Mouse (Mus musculus) forelimb bud, embryonic 11.5 days (tissue): Measurements from ENCODE around the gene R3hcc1l.
A peak's percentile ranks its signal among the peaks of the same experiment; 100 is the strongest.

Source experiments
- DNase-seq: peaks from one replicate; pipeline ENCODE4 v3.0.0-alpha.2; 2012; ENCODE audit warnings: low read depth, low spot score

R3hcc1l gene

GRCm38 (mm10) chr19:42518620-42519310 is at the start of gene R3hcc1l:
Gene R3hcc1l (plus strand): TSS chr19:42518759.
- DNase-seq, result peak; percentile 89

DNA sequence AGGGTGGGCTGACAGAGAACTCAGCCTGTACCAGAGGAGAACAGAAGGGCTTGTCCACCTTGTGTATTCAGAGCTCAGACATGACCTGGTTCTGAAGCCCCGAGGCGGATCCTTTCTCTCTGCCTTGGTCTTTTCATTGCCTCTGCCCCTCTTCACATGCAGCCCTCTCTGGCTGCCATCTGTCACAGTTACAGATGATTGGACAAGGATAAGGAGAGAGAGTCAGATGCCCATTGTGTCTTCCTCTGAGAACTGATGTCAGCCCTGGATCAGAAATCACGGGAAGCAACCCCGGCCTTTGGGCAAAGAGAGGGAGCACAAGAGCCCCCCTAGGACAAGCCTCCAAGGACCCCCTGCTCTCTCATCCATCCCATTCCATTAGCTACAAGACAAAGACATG is 47.0 kb upstream of the R3hcc1l start:
- no peak for DNase-seq

- peak; percentile 60 for DNase-seq
Observed at GRCm38 (mm10) chr19:42472831-42473230, 45.7 kb upstream of the R3hcc1l start.

DNA sequence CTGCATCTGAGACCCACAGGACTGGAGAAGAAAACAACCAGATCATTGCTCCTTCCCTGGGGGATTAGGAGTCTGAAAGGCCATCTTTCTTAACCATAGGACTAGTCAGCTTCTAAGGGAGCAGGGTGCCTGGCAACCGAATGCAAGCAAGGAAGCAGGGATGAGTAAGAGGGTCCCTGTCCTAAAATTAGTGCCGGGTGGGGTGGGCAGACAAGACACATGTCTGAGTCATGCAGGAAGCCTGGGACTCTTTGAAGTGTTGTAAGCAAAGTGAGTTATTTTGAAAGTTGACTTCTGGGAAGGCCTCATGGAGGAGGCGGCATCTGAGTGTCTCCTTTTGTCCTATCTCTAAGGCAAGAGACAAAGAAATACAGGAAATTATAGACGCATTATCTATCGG is 40.8 kb upstream of the R3hcc1l start:
- no peak for DNase-seq

DNA sequence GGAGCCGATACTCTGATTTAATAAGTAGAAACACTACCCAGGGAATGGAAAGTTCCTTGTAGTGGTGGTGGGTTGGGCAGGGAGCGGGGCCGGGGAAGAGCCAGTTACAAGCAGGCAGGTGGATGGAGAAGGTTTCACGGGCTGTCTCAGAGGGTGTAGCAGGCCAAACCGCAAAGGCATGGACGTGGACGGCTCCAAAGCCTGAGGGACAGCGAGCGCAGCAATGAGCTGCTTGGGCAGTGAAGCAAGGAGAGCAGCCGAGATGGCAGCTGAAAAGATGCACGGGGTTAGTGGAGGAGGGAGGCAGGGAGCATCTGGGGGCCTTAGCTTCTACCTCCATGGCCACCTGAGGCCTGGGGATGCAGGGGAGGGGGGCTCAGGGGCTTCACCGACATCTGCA is 40.3 kb upstream of the R3hcc1l start:
- DNase-seq, result no peak

- DNase-seq, result no peak
Observed at GRCm38 (mm10) chr19:42485443-42485842, 33.1 kb upstream of the R3hcc1l start.

DNA sequence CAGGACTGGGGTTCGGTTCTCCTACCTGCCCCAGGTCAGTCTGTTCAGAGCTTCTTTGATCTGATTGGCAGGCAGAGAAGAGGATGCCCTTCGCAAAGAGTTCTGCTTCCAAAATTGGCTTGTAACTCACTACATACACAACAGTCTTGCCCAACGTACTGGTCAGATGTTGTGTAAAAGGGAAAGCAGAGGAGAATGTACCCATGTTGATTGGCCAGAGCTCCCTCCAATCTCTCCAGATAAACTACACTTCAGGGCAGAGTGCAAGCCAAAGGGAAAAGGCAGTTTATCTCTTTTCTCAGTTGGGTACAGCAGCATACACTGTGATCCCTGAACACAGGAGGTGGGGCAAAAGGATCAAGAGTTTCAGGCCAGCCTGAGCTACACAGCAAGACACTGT is 31.3 kb upstream of the R3hcc1l start:
- DNase-seq, result no peak

- no peak for DNase-seq
Observed at GRCm38 (mm10) chr19:42493257-42493917, 25.2 kb upstream of the R3hcc1l start.

- no peak for DNase-seq
Observed at GRCm38 (mm10) chr19:42504156-42504555, 14.4 kb upstream of the R3hcc1l start.

DNA sequence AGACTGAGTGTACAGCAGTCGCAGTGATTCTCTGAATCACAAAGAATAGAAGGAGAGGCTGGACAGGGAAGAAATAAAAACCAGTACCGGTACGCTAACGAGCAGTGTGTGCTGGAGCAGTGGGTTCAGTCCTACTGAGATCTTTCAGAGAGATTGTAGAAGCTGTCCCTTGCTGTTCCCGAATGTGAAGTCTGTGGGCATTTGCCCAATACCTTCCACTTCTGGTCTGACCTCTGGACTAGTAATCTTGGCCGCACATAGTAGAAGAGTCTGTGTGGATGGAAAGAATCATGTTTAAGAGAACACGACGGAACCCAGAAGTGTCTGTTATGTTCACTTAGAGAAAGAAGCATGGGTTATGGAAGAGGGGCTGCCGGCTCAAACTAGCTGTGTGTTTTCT is 8.9 kb upstream of the R3hcc1l start:
- DNase-seq, result no peak

GRCm38 (mm10) chr19:42510276-42511171 is 8.0 kb upstream of the R3hcc1l start:
- no peak for DNase-seq

DNA sequence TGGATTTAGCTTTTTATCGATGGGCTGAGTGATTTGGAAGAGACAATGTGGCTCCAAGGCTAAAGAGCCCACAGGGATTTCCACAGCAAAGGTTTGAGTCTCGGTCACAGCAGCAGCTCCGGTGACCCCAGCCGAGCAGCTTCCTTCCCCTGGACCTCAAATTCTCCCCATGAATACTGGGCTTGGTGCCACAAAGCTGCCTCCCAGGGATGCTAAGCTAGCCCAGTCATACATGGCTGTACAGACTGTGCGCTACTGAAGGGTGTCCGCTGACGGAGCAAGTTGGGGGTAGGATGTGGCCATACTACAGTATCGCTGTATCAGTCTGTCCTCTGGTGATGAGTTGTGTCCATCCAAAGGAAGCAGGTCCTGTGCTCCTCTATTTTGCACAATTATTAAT is 2.9 kb upstream of the R3hcc1l start:
- DNase-seq, result no peak

DNA sequence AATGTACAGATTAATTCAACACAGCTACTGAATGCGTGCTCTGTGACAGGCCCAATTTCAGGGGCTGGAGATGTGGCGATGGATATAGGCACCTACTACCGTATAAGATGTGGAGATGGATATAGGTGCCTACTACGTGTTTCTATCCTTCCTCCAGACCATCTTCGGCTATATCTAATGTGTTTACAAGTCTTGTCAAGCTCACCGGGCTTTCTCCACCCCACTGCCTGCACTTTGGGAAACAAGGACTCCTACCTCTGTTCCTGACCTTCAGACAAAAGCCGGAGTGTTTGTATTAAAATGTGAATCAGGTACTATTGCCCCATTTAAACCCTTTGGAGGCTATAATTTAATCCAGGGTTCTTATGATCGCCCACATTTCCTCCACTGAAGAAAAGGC is 2.4 kb upstream of the R3hcc1l start:
- DNase-seq, result no peak

GRCm38 (mm10) chr19:42517957-42518619 is 471 bp upstream of the R3hcc1l start:
- DNase-seq, result no peak

DNA sequence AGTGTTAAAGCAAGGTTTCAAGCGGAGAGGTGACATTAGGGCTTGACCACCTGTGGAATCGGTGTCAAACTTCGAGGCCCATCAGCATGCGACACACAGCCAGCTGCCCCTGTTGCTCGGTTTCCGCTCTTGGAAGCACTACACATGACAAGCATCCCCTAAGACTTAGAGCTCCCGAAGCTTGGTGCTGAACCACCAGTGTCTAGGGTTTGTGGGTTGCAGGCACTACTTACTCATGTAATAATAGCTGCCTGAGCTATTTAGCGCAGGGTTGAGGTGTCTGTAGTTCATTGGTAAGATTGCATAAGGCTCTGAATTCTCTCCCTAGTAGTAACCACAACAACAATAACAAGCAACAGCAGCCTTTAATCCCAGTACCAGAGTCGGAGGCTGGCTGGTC is 1.2 kb downstream of the R3hcc1l start:
- no peak for DNase-seq

DNA sequence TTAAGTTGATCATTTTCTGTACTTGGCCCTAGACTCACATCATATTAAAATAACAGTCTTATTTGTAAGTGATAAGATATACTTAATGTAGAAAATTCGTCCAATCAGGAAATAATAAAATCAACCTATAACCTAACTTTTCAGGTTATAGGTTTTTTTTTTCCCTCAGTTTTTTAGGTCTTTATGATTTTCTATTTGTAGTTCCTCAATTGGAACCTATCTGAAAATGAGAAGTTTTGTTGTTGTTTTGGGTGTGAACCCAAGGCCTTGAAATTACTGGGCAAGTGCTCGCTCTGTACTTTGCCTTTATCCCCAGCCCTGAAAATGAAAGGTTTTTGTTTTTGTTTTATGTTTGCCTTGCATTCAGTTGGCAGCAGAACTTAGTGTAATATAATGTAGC is 6.1 kb downstream of the R3hcc1l start:
- no peak for DNase-seq

GRCm38 (mm10) chr19:42529992-42530437 is 11.5 kb downstream of the R3hcc1l start:
- DNase-seq, result no peak

- DNase-seq, result no peak
Observed at GRCm38 (mm10) chr19:42534427-42534826, 15.9 kb downstream of the R3hcc1l start.

DNA sequence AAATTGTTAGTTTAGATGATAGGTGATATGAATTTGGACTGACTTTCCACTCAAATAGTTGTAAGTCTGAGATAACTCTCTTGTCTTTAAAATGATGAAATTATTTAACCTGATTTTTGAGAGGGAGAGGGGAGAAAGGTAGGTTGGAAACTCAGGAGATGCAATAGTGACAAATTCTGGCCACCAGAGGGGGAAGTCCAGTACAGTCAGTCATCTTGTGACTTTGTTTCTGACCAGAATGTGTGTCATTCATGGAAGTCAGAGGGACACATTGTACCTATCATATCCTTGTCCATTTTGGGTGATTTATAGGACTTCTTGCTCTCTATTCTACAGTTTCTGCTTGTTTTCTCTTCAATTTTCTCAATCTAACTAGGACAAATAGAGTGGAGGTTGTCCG is 19.0 kb downstream of the R3hcc1l start:
- no peak for DNase-seq

- no peak for DNase-seq
Observed at GRCm38 (mm10) chr19:42538911-42539310, 20.4 kb downstream of the R3hcc1l start.

GRCm38 (mm10) chr19:42539414-42540189 is 21.0 kb downstream of the R3hcc1l start:
- no peak for DNase-seq
